Mouse (Mus musculus): ENCODE data around the gene Fras1.

Gene Fras1

GRCm38 (mm10) chr5:96792422-96792821 is 418.7 kb downstream of the Fras1 start:
- no peak for DNase-seq (ENCODE audit: low read depth, low spot score)

- no peak for DNase-seq (ENCODE audit: low read depth, low spot score)
Observed at GRCm38 (mm10) chr5:96792936-96793718, 419.4 kb downstream of the Fras1 start, which contains the start of gene Anxa3. Gene Anxa3 (plus strand): TSS chr5:96793339.

- DNase-seq (ENCODE audit: low read depth, low spot score): no peak
Observed at GRCm38 (mm10) chr5:96793953-96794635, 420.3 kb downstream of the Fras1 start.

- no peak for DNase-seq (ENCODE audit: low read depth, low spot score)
Observed at GRCm38 (mm10) chr5:96795752-96796151, 422.0 kb downstream of the Fras1 start.

- DNase-seq (ENCODE audit: low read depth, low spot score): no peak
Observed at GRCm38 (mm10) chr5:96797465-96797864, 423.7 kb downstream of the Fras1 start.

GRCm38 (mm10) chr5:96799165-96799564 is 425.4 kb downstream of the Fras1 start:
- DNase-seq (ENCODE audit: low read depth, low spot score): no peak

GRCm38 (mm10) chr5:96799969-96800368 is 426.2 kb downstream of the Fras1 start:
- DNase-seq (ENCODE audit: low read depth, low spot score): no peak

GRCm38 (mm10) chr5:96802185-96802584 is 428.4 kb downstream of the Fras1 start:
- DNase-seq (ENCODE audit: low read depth, low spot score): no peak

- no peak for DNase-seq (ENCODE audit: low read depth, low spot score)
Observed at GRCm38 (mm10) chr5:96803091-96803490, 429.3 kb downstream of the Fras1 start.

- DNase-seq (ENCODE audit: low read depth, low spot score): no peak
Observed at GRCm38 (mm10) chr5:96804304-96804703, 430.5 kb downstream of the Fras1 start.

- no peak for DNase-seq (ENCODE audit: low read depth, low spot score)
Observed at GRCm38 (mm10) chr5:96804813-96805212, 431.1 kb downstream of the Fras1 start.

GRCm38 (mm10) chr5:96810620-96811019 is 436.9 kb downstream of the Fras1 start:
- no peak for DNase-seq (ENCODE audit: low read depth, low spot score)

GRCm38 (mm10) chr5:96824769-96825327 is 451.1 kb downstream of the Fras1 start:
- no peak for DNase-seq (ENCODE audit: low read depth, low spot score)

- no peak for DNase-seq (ENCODE audit: low read depth, low spot score)
Observed at GRCm38 (mm10) chr5:96827176-96827575, 453.4 kb downstream of the Fras1 start.
